Mouse (Mus musculus) lung, postnatal 36 days (tissue): ENCODE results near the gene Rbm38.

ENCODE experiments used
- DNase-seq: peaks from one replicate; pipeline ENCODE4 v3.0.0; 2022; ENCODE audit warnings: mixed read lengths

Gene Rbm38

DNA sequence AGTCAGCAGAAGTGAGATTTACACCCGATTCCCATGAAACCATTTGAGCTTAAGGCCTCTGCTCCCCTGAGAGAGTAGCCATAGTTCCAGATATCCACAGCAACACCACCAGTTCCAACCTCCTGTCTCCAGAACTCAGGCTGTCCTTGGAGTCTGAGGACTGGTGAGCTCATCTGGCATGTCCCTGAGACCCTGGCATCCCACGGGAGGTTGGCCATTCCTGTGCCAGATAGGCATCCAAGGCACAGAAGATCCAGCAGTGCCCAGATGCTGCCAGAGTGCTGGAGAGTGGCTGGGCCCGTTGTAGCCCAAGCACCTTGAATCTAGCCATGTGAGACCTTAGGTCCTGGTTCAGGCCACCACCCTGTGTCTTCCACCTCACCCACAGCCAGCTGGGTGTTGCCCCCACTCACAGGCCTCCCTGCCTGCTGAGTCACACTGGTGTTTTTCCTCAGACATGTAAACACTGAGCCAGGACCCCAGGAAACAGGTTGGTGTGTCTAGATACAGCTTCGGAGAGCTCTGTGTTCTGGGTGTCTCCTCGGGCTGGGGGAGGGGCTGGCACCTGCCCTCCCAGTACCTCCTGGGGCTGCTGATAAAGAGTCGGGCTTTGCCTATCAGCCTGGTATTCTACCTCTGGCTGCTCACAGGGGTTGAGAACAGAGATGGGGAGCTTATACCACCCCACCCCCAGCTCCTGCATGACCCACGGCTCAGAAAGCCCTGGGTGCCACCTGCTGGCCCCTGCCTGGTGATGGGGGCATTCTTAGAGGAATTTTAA, 17.7 kb downstream of the Rbm38 start:
- no peak for DNase-seq

DNA sequence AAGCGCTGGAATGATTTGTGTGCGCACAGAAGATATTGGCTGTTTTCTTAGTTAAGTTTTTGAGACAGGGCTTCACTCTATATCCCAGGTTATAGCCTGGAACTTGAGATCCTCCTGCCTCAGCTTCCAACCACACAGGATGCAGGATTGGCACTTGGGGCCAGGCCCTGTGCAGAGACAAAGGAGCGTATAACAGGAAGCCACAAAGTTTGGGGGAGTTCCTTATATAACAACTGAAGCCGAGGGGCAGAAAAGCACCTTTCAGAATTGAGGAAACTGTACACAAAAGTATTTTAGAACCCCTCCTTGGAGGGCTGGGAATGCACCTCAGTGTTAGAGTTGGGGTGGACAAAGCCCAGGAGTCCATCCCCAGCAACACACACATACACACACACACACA, 18.7 kb downstream of the Rbm38 start:
- DNase-seq, result no peak

DNA sequence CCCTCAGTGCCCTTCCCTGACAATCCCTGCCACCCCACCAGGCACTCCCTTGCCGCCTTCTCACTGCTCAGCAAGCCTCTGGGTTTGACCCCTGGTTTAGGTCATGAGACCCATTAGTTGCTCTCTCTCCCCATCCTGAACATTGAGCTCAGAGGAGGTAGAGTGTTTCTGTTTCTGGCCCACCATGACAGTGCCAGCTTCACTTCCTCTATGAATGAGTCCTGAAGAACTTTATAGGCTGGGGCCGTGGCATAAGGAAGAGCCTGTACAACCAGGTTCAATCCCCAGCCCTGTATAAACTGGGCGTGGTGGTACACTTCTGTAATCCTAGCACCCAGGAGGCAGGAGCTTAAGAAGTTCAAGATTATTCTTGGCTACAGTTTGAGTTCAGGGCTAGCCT, 20.5 kb downstream of the Rbm38 start:
- no peak for DNase-seq

DNA sequence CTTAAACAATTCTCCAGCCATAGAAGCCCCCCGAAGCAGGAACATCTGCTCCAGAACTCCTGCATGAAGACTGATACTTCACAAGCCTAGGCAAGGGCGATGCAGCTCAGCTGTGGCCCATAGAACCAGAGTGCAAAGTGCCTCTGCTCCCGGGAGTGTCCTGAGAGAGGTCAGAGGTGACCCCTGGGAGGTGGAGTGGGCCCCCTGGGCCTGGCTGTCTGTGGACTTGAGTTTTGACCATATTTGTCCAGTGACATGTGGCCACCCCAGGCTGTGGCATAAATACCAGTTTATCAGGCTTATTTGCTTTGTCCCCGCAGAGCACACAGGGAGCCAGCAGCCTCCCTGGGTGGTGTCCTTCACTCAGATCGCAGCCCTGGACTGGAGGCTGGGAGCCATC, 20.9 kb downstream of the Rbm38 start:
- DNase-seq, result no peak

DNA sequence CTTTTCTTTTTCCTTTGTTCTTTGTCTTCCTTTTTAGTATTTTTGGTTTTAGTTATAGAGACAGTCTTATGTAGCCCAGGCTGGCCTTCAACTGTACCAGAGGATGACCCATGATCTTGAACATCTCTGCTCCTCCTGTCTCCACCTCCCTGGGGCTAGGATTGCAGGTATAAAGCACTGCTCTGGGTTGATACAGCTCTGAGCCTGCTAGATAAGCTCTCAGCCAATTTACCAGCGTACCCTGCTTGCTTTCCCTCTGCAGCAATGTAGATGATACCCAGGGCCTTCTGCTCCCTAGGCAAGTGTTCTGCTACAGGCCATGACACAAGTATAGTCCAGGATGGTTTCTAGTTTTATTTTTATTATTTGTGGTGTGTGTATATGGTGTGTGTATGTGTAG, 21.6 kb downstream of the Rbm38 start:
- no peak for DNase-seq

DNA sequence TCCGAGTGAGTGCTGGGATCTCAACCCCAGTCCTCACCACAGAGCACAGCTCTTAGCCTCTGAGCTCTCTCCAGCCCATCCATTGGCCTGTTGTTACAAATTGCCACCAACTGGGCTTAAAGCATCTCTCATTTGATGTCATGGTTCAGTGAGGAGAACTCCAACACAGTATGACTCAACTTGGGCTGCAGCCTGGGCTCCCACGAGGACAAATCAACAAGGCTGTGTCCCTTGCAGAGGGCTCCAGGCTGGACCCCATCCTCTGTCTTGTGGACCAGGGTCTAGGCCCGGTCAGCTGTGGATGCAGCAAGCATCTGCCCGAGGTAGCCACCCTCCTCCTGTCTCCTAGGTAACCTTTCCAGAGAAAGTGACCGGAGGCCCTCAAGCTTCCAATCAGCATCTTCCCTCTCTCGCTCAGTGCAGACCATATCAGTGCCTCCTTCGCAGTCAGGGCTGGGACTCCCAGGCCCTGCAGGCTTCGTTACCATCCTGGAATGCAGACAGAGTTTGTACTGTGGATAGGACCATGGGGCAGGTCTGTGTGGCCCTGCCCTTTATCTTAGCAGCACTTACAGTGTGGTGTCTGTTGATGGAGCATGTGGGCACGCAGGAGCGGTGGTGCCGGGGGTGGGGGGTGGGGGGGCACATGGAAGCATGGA, 22.3 kb downstream of the Rbm38 start:
- DNase-seq, result no peak

DNA sequence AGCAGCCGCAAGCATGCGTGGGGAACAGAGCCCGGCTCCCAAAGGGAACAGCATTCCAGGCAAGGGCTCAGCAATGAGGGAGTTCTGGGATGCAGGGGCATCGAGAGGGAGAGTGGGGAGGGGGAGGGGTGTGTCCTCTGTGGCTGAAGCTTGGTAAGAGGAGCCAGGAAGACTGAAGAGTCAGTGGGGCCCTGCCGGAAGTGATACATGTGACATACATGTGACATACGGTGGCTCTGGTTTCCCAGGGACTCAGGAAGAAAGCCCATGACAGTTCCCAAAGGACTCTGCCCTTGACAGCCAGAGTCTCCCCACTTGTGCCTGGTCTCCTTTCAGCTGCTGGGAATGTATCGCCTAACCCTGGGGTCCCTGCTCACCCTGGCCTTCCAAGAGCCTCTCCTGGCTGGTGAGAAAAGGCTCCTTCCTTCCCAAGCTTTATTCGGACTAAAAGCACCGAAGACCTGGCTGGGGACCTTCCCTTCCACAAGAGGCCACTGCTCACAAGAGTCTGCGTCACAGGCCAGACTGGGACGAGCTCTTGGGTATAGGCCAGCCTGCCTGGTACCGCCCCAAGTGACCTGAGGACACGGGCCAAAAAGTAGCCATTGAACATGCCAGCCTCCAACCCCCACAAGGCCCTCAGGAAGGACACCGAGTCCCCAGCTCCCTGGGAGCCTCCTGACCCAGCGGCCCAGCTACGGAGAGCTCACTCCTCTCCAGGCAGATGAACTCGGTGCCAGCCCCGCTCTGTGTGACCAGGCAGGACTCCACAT, 24.1 kb downstream of the Rbm38 start:
- DNase-seq, result peak; percentile 57

DNA sequence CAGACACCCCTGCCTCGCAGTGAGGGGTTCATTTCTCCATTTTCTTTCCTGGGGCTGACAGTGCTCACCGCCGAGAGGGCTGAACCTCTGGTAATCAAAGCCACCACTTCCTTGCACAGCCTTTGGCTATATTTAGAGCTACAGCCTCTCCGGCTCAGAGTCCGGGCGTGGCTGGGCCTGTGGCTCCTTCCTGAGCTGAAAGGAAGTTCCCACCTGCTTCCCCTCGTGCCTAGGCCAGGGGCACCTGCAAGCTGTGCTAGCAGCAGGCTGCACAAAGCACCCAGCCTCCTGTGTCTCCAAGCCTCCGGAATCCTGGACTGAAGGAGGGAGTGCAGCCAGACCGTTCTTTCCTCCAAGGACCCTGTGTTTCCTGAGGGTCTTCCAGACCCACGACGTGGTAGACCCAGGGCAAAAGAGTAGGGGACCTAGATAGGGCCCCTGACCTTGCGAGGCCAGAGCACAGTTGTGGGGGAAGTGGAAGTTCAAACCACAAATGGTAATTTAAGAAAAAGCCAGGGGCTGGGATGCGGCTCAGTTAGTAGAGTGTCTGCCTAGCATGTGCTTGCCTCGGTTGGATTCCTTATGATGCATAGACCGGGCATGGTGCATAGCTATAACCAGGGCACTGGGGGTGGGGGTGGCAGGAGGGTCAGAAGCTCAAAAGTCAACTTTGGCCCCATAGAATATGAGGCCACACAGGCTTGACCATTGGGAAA, 26.4 kb downstream of the Rbm38 start:
- DNase-seq, result peak; percentile 55

DNA sequence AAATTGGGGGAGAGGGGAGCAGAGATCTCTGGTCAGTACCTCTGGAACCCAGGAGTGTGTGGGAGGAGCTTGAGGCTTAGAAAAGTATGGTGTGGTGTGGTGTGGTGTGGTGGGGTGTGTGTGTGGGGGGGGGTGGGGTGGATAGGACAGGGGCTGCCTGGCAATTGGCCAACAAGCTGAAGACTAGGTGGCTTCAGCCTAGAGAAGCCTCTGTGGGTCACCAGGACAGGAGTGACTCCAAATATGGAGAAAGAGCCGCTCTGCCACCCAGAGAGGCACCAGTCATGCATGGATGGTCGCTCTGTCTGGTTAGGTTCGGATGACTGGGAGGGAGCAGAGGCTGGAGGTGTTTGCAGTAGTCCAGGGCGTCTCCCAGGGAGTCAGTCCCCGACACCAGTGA, 27.2 kb downstream of the Rbm38 start:
- no peak for DNase-seq

DNA sequence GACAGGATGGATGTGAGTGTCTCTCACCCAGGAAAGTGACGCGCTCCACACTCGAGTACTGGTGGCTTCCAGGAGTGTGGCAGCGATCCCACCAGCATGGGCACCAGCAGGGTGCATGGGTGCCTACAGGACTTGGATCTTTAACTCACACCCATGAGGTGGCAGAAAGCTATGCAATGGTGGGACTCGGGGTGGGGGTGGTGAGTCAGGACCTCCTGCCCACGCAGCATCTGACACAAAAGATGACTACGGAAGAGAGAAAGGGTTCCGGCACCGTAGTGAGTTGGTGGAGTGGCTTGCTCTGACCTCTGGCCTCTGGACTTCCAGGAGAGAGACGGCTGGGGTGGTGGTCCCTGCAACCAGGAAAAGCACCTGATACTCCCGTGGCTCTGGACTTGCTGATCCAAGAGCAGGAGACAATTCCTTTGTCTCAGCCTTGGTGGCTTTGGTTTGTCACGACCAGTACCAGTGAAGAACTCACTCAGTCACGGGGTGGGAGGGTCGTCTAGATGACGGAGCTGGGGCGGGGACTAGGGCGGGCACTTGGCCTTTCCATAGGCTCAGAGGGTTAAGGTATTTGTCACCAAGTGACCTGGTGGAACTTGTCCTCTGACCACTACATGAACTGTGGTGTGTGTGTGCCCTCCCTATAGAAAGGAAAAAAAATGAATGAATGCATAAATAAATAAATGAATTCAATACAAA, 27.9 kb downstream of the Rbm38 start:
- DNase-seq, result no peak

DNA sequence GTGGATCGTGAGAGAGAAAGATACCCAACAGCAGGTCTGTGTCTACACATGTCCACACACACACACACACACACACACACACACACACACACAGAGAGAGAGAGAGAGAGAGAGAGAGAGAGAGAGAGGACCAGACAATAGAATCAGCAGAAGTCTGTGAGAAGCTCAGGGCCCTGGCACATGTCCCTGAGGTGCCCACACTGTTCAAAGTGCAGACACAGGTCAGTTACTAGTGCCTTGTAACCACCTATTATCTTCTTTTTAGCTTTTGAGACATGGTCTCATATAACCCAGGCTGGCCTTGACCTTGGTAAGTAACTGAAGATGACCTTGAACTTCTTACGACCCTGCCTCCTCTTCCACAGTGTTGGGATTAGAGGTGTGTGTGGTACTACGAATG, 28.9 kb downstream of the Rbm38 start:
- no peak for DNase-seq

DNA sequence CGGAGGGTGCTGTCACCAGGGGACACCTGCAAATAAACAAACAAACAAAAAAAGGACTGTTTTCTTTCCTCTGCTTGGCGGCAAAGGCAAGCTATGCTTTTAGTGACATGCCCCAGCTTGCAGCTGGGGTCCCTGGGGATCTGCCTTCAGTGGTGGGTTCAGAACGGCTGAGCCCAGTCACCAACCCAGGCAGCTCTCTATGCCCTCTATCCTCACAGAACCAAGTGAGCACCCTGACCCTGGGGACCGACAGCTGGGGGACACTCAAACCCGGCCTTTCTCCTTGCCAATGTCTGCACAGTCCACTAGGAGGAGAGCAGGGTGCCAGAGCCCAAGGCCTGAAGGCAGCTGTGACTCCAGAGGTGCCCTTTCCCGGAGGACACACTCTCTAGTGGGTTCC, 29.5 kb downstream of the Rbm38 start:
- DNase-seq, result no peak

DNA sequence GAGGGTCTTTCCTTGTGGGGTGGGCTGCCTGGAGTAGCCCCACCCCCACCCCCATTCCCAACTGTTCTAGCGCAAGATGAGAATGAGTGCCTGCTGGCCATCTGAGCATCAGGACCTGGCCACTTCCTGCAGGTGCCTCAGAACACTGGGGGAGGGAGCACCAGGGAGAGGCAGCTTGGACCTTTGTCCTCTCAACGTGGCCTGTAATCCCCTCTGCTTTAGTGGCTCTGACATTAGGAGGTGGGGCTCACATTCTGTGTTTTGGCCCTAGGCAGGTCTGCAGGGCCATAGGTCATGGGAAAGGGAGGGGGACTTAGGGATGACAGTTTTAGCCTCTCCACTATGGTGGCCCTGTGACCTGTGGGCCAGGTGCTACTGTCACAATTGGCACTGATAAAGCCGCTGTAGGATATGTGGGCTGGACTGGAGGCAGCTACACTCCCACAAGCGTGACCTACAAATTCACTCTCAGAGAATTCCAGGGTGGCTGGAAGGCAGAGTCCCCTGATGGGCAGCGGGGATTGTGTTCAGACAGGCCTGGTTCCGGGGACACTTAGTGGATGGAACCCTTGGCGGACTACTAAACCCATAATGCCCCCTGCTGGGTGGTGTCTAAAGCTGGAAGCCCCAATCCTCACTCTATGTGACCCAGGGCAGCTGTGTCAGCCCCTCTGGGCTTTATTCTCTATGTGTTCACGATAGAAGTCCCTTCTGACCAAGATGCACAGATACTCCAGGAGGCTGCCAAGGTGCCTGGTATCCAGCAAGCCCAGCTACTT, 30.5 kb downstream of the Rbm38 start:
- DNase-seq, result no peak

DNA sequence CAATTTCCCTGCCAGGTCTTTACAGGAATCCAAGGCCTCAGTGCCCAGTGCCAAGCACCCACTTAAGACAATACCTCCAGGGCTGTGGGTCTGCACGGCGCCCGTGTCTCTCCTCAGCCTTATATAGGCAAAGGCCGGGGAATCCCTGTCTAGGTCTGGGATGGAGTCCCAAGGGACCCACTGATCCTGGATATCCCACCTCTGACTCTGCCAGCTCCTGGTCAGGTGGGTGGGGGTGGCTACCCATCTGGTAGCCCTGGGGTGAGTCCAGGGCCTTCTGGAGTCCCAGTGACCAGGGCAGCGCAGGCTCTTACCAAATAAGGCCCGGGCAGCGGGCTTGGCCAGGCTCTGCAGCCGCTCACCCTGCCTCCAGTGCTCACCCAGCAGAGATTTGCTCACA, 32.6 kb downstream of the Rbm38 start:
- DNase-seq, result no peak

DNA sequence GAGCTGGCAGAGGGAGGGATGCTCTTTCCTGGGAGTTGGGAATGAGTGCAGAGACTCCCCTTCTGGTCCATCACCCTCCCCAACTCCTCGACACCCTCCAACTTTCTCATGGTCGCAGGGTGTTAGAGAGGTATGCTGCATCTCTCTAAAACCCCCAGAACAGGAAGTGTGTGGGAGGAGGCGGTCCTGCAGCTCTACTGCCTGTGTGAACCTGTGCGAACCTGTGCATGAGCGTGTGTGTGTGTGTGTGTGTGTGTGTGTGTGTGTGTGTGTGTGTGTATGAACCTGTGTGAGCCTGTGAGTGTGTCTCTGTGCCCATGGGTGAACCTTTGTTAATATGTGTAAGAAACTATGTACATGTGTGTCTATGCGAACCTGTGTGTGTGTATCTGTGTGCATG, 33.5 kb downstream of the Rbm38 start:
- DNase-seq, result peak; percentile 47

DNA sequence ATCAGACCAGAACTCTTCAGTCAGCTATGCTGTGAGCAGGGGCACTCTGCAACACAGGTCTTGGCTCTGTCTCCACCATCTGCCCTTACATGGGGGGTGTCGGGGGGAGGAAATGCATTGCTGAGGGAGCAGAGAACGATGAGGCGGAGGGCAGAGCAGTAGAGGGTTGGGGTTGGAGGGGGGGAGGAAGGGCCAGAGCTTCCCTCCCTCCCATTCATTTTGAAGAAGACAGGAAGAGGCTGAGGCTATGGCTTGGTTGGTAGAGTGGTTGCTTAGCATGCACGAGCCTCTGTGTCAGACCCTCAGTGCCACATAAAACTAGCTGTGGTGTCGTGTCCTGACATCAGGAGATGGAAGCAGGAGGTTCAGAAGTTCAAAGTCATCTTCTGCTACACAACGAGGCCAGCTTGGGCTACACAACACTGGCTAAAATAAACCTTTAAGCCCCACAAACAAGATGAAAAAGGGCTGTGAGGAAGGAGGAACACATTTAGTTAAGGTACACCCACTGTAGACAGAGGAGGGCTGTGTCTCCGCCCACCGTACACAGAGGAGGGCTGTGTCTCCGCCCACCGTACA, 36.1 kb downstream of the Rbm38 start:
- no peak for DNase-seq

DNA sequence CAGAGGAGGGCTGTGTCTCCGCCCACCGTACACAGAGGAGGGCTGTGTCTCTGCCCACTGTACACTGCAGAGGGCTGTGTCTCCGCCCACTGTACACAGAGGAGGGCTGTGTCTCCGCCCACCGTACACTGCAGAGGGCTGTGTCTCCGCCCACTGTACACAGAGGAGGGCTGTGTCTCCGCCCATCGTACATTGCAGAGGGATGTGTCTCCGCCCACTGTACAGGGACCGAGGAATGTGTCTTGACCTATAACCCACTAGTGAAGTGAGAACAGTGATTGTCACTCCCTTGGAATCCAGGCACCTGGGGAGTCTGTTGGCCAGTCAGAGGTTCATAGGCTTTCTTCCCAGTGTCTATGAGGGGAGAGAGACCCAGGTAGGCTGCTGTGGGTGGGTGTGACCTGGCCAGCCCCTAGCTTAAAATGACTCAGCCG, 36.6 kb downstream of the Rbm38 start:
- DNase-seq, result no peak

DNA sequence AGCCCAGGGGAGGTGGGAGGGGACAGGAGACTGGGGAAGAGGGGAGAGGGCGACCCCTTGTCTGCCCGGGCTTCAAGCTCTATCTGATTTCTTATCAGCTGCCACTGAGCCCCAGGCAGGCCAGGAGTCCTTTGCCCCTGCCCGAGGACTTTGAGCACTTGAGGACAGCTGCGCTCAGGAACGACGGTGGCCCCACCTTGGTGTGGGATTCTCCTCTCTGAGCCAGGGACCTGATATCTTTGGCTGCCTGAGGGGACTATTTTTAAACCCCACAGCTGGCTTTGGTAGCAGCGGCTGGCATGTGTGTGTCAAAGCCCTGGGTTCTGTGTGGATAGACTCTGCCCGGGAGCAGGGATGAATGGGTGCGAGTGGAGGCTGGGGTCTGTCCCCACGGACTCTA, 37.3 kb downstream of the Rbm38 start:
- no peak for DNase-seq

DNA sequence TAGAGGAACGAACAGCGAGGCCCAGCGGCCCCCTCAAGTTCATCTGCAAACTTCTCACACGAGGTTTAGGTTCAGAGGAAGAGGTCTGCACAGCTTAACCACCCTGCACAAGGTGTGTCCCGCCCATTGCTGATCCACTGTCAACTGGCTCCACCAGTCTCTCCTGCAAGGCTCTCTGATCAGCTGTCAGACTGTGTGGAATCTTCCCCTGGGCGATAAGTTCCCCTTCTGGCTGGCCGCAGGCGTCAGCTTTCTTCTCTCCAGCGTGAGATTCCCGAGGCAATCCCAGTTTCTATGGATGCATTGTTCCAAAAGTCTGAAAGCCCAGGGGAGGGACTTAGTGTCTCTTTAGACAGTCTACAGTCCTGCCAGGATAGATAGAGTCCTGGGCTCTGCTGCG, 38.0 kb downstream of the Rbm38 start:
- DNase-seq, result no peak

DNA sequence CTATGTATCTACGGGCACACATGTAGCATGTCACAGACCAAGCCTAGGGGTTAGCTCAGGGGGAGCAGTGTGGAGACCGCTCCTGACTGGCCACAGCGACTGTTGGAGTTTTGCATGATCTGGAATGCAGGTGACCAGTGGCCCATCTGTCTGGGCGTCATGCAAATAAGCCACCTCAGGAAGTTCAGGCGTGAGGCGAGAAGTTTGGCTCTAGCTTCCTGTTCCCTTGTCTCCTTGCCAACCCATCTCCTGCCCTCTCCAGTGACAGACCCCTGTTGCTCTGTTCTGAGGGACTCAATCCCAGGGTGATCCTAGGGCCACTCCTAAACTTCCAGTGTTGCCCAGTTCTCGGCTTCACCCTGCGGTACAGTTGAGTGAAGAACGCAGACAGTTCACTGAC, 40.2 kb downstream of the Rbm38 start:
- DNase-seq, result no peak
